In the genomic region with DNA sequence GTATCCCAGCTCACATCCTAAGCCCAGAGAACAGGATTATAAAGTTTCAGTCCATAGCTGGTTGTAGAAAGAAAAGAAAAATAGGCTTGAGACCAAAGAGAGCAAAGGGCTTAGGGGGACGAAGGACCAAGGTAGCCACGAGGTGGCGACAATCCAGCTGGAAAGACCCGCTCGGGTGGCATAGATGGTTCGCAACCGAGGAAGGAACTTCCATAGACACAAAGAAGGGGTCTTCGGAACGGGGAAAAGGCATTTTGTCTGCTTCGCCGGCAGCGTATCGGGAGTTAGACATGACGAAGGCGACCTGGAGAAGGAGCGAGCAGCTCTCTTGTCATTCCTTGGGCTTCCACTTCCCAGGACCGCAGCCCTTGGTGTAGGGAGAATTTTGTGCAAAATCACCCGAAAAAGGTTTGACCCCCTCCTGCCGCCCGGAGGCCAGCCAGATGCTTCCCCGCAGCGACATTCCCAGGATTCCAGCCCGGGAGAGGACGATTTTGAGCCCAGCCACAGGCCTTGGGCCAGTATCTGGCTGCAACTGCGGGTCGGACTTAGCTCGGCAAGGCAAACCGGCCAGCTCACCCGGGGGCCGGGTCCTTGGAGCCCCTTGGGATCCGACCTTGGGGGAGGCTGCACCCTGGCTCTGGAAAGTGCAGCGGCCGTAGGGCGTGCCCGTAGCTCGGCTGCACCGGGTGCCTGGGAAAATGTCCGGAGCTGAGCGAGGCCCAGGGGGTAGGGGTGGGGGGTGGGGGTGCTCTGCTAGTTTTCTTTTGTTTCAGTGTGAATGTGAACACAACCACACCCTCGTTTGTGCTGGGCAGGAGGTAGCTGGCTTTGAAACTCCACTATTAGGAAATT, we compare ENCODE assay signal across 8 mouse cellular contexts.
A peak's percentile ranks its signal among the peaks of the same experiment; 100 is the strongest.
DNase-seq lines count a peak whose midpoint lies in the region; ATAC-seq lines count a peak whose summit lies in the region.

No protein-coding gene starts in this region.

- no peaks in the 10 kb centered on the region for H3K36me3 ChIP-seq in hindbrain, embryonic 10.5 days
- no peaks in the 10 kb centered on the region for H3K36me3 ChIP-seq in lung, embryonic 16.5 days (ENCODE audit: control insufficient read depth, insufficient read depth, low read length)

- H3K9me3 ChIP-seq in hindbrain, embryonic 10.5 days, result no peaks in the 10 kb centered on the region
- no peaks in the 10 kb centered on the region for H3K9me3 ChIP-seq in lung, embryonic 16.5 days (ENCODE audit: control insufficient read depth, low read length)

- DNase-seq in MEL-GATA-1-ER (ENCODE audit: extremely low read depth, low read depth), result peak; percentile 65
- DNase-seq in cerebellum, adult 18-20 months, result peak; percentile 85 to 86
- peak; percentile 87 for DNase-seq in hindbrain, embryonic 10.5 days (ENCODE audit: low spot score)
- DNase-seq in layer of hippocampus, adult 9-10 months (ENCODE audit: low spot score), result peak; percentile 59
- DNase-seq in ovary, adult 18-20 months (ENCODE audit: low spot score), result peak; percentile 67
- DNase-seq in thymus, postnatal 0 days (ENCODE audit: low spot score), result peak; percentile 82

- H3K9ac ChIP-seq in lung, embryonic 16.5 days (ENCODE audit: low read length), result peak overlapping the region; percentile 96

- peak; percentile 66 for ATAC-seq in frontal cortex, adult (ENCODE audit: low TSS enrichment)
- peak; percentile 60 for ATAC-seq in lung, embryonic 16.5 days (ENCODE audit: low read depth)

- peak overlapping the region; percentile 72 for H3K4me3 ChIP-seq in hindbrain, embryonic 10.5 days
- peak overlapping the region; percentile 69 for H3K4me3 ChIP-seq in lung, embryonic 16.5 days (ENCODE audit: low read length)

- H3K27me3 ChIP-seq in hindbrain, embryonic 10.5 days (ENCODE audit: insufficient read depth, poor library complexity, severe bottlenecking), result no peaks in the 10 kb centered on the region
- no peaks in the 10 kb centered on the region for H3K27me3 ChIP-seq in lung, embryonic 16.5 days (ENCODE audit: control insufficient read depth, insufficient read depth, low read depth, low read length)

- H3K4me1 ChIP-seq in hindbrain, embryonic 10.5 days (replicated peaks), result peaks cover 36% of the 10 kb centered on the region
- peaks cover 15% of the 10 kb centered on the region; the same call in 1 of the 2 replicates for H3K4me1 ChIP-seq in lung, embryonic 16.5 days (replicated peaks; ENCODE audit: control insufficient read depth, insufficient read depth, low read length)

- peak overlapping the region; percentile 94 for H3K4me2 ChIP-seq in lung, embryonic 16.5 days (ENCODE audit: low read depth, low read length)

- peak overlapping the region; percentile 98 for H3K27ac ChIP-seq in hindbrain, embryonic 10.5 days
- peak overlapping the region; percentile 98 for H3K27ac ChIP-seq in lung, embryonic 16.5 days (ENCODE audit: low read length)

- under 1% methylated on average over 40 of the region's 40 CpGs for WGBS in hindbrain, embryonic 10.5 days
- under 1% methylated on average over 40 of the region's 40 CpGs for WGBS in lung, embryonic 16.5 days

Comparison
In these comparisons a context has a peak if more than half of its experiments do, and no peak if none do; other contexts are left out.
1. Peak in every context shown above with its lines: DNase-seq, ATAC-seq, H3K4me3 ChIP-seq and H3K27ac ChIP-seq.